Mouse (Mus musculus): Measurements from ENCODE around the gene Aaed1.

Gene Aaed1

GRCm38 (mm10) chr13:64343598-64343997, 31.1 kb upstream of the Aaed1 start:
- H3K36me3 ChIP-seq (ENCODE audit: insufficient read depth, low read length) = no peaks in the 10 kb centered on the region
- TF ChIP-seq NANOG (IDR thresholded peaks at IDR 0.05; ENCODE audit: borderline replicate concordance, low read length) = no peak
- 0 out of 2 replicates have a peak, but pooled peaks cover 5% of the 10 kb centered on the region for H3K27me3 ChIP-seq (ENCODE audit: insufficient read depth, low read length)
- H3K4me3 ChIP-seq (replicated peaks; ENCODE audit: low read length) = peak overlapping the region; percentile 78
- H3K9me3 ChIP-seq (ENCODE audit: low read length) = no peaks in the 10 kb centered on the region
- peaks cover 15% of the 10 kb centered on the region for H3K4me1 ChIP-seq (replicated peaks; ENCODE audit: low read depth, low read length)

GRCm38 (mm10) chr13:64335546-64336132, 23.1 kb upstream of the Aaed1 start:
- Histone ChIP-seq H3K4me1 (replicated peaks; ENCODE audit: low read depth, low read length) (no peaks in the 10 kb centered on the region), H3K36me3 (ENCODE audit: insufficient read depth, low read length) (no peaks in the 10 kb centered on the region), H3K9me3 (ENCODE audit: low read length) (no peaks in the 10 kb centered on the region), H3K27me3 (ENCODE audit: insufficient read depth, low read length) (no peaks in the 10 kb centered on the region), H3K4me3 (replicated peaks; ENCODE audit: low read length) (no peak overlapping the region)
- no peak for TF ChIP-seq POU5F1 (IDR thresholded peaks at IDR 0.05; ENCODE audit: borderline replicate concordance, low read length)
- TF ChIP-seq CTCF (conservative IDR thresholded peaks at IDR 0.05; ENCODE audit: low read length) = no peak
- no peak for TF ChIP-seq NANOG (IDR thresholded peaks at IDR 0.05; ENCODE audit: borderline replicate concordance, low read length)

- Histone ChIP-seq H3K9me3 (ENCODE audit: low read length) (no peaks in the 10 kb centered on the region), H3K36me3 (ENCODE audit: insufficient read depth, low read length) (no peaks in the 10 kb centered on the region), H3K27me3 (ENCODE audit: insufficient read depth, low read length) (no peaks in the 10 kb centered on the region), H3K4me1 (replicated peaks; ENCODE audit: low read depth, low read length) (peaks cover 5% of the 10 kb centered on the region), H3K4me3 (replicated peaks; ENCODE audit: low read length) (no peak overlapping the region)
- no peak for TF ChIP-seq NANOG (IDR thresholded peaks at IDR 0.05; ENCODE audit: borderline replicate concordance, low read length)
- TF ChIP-seq POU5F1 (IDR thresholded peaks at IDR 0.05; ENCODE audit: borderline replicate concordance, low read length) = no peak
- no peak for TF ChIP-seq CTCF (conservative IDR thresholded peaks at IDR 0.05; ENCODE audit: low read length)
Observed at GRCm38 (mm10) chr13:64333102-64333501, 20.6 kb upstream of the Aaed1 start.

- Histone ChIP-seq H3K36me3 (ENCODE audit: insufficient read depth, low read length) (no peaks in the 10 kb centered on the region), H3K9me3 (ENCODE audit: low read length) (no peaks in the 10 kb centered on the region), H3K4me1 (replicated peaks; ENCODE audit: low read depth, low read length) (peaks cover 5% of the 10 kb centered on the region), H3K4me3 (replicated peaks; ENCODE audit: low read length) (no peak overlapping the region), H3K27me3 (ENCODE audit: insufficient read depth, low read length) (no peaks in the 10 kb centered on the region)
- no peak for TF ChIP-seq NANOG (IDR thresholded peaks at IDR 0.05; ENCODE audit: borderline replicate concordance, low read length)
- no peak for TF ChIP-seq CTCF (conservative IDR thresholded peaks at IDR 0.05; ENCODE audit: low read length)
- TF ChIP-seq POU5F1 (IDR thresholded peaks at IDR 0.05; ENCODE audit: borderline replicate concordance, low read length) = no peak
Observed at GRCm38 (mm10) chr13:64332321-64332720, 19.8 kb upstream of the Aaed1 start.

GRCm38 (mm10) chr13:64322561-64323281, 10.2 kb upstream of the Aaed1 start:
- H3K4me1 ChIP-seq (replicated peaks; ENCODE audit: low read depth, low read length) = peaks cover 34% of the 10 kb centered on the region
- H3K4me3 ChIP-seq (replicated peaks; ENCODE audit: low read length) = no peak overlapping the region
- TF ChIP-seq POU5F1 (IDR thresholded peaks at IDR 0.05; ENCODE audit: borderline replicate concordance, low read length) (no peak), CTCF (conservative IDR thresholded peaks at IDR 0.05; ENCODE audit: low read length) (no peak), NANOG (IDR thresholded peaks at IDR 0.05; ENCODE audit: borderline replicate concordance, low read length) (0 out of 2 replicates have a peak, but pooled peaks have one; percentile 43)
- H3K36me3 ChIP-seq (ENCODE audit: insufficient read depth, low read length) = no peaks in the 10 kb centered on the region
- H3K9me3 ChIP-seq (ENCODE audit: low read length) = no peaks in the 10 kb centered on the region
- no peaks in the 10 kb centered on the region for H3K27me3 ChIP-seq (ENCODE audit: insufficient read depth, low read length)

GRCm38 (mm10) chr13:64320334-64320733, 7.8 kb upstream of the Aaed1 start:
- TF ChIP-seq NANOG (IDR thresholded peaks at IDR 0.05; ENCODE audit: borderline replicate concordance, low read length) (no peak), POU5F1 (IDR thresholded peaks at IDR 0.05; ENCODE audit: borderline replicate concordance, low read length) (no peak), CTCF (conservative IDR thresholded peaks at IDR 0.05; ENCODE audit: low read length) (no peak)
- H3K36me3 ChIP-seq (ENCODE audit: insufficient read depth, low read length) = no peaks in the 10 kb centered on the region
- no peak overlapping the region for H3K4me3 ChIP-seq (replicated peaks; ENCODE audit: low read length)
- H3K4me1 ChIP-seq (replicated peaks; ENCODE audit: low read depth, low read length) = peaks cover 34% of the 10 kb centered on the region
- H3K27me3 ChIP-seq (ENCODE audit: insufficient read depth, low read length) = no peaks in the 10 kb centered on the region
- no peaks in the 10 kb centered on the region for H3K9me3 ChIP-seq (ENCODE audit: low read length)

GRCm38 (mm10) chr13:64319782-64320181, 7.3 kb upstream of the Aaed1 start:
- Histone ChIP-seq H3K27me3 (ENCODE audit: insufficient read depth, low read length) (no peaks in the 10 kb centered on the region), H3K4me1 (replicated peaks; ENCODE audit: low read depth, low read length) (peaks cover 34% of the 10 kb centered on the region), H3K4me3 (replicated peaks; ENCODE audit: low read length) (no peak overlapping the region), H3K9me3 (ENCODE audit: low read length) (no peaks in the 10 kb centered on the region), H3K36me3 (ENCODE audit: insufficient read depth, low read length) (no peaks in the 10 kb centered on the region)
- TF ChIP-seq NANOG (IDR thresholded peaks at IDR 0.05; ENCODE audit: borderline replicate concordance, low read length) (no peak), POU5F1 (IDR thresholded peaks at IDR 0.05; ENCODE audit: borderline replicate concordance, low read length) (no peak), CTCF (conservative IDR thresholded peaks at IDR 0.05; ENCODE audit: low read length) (no peak; the same call in 1 of the 2 replicates)

GRCm38 (mm10) chr13:64318355-64318754, 5.8 kb upstream of the Aaed1 start:
- H3K4me1 ChIP-seq (replicated peaks; ENCODE audit: low read depth, low read length) = peaks cover 34% of the 10 kb centered on the region
- TF ChIP-seq NANOG (IDR thresholded peaks at IDR 0.05; ENCODE audit: borderline replicate concordance, low read length) (no peak), POU5F1 (IDR thresholded peaks at IDR 0.05; ENCODE audit: borderline replicate concordance, low read length) (no peak), CTCF (conservative IDR thresholded peaks at IDR 0.05; ENCODE audit: low read length) (no peak)
- H3K4me3 ChIP-seq (replicated peaks; ENCODE audit: low read length) = no peak overlapping the region
- no peaks in the 10 kb centered on the region for H3K9me3 ChIP-seq (ENCODE audit: low read length)
- no peaks in the 10 kb centered on the region for H3K27me3 ChIP-seq (ENCODE audit: insufficient read depth, low read length)
- H3K36me3 ChIP-seq (ENCODE audit: insufficient read depth, low read length) = no peaks in the 10 kb centered on the region
